Mouse (Mus musculus) midbrain, embryonic 16.5 days (tissue): ENCODE results near the gene Asb10. TPM values are rescaled to one million over a fixed set of nuclear protein-coding genes. Genes with fewer than 3 reads are reported as not detected.

Experiments used
- ATAC-seq: fragments of 200-750 bp; cut with Nextera tagmentation; 2 replicates; pipeline ENCODE4 v1.8.0; 2017; ENCODE audit warnings: moderate TSS enrichment
- H3K27ac ChIP-seq: fragments of 300-500 bp; sonication (generic); 2 replicates; pipeline ENCODE4 v1.5.1; 2014; ENCODE audit warnings: mild to moderate bottlenecking, low read length, mixed read lengths
- H3K27me3 ChIP-seq: fragments of 300-500 bp; sonication (generic); 2 replicates; pipeline ENCODE4 v1.6.1; 2014; ENCODE audit warnings: low read depth, low read length, mixed read lengths; ENCODE audit not compliant: control insufficient read depth, insufficient read depth
- H3K36me3 ChIP-seq: fragments of 300-500 bp; sonication (generic); 2 replicates; pipeline ENCODE4 v1.6.1; 2014; ENCODE audit warnings: mild to moderate bottlenecking, low read length, moderate library complexity, mixed read lengths; ENCODE audit not compliant: control insufficient read depth, insufficient read depth
- H3K4me1 ChIP-seq: fragments of 300-500 bp; sonication (generic); 2 replicates; pipeline ENCODE4 v1.6.1; 2014; ENCODE audit warnings: mild to moderate bottlenecking, low read length, mixed read lengths; ENCODE audit not compliant: control insufficient read depth, insufficient read depth
- H3K4me2 ChIP-seq: fragments of 300-500 bp; sonication (generic); 2 replicates; pipeline ENCODE4 v1.6.1; 2014; ENCODE audit warnings: mild to moderate bottlenecking, low read length, mixed read lengths
- H3K4me3 ChIP-seq: fragments of 300-500 bp; sonication (generic); 2 replicates; pipeline ENCODE4 v1.5.1; 2014; ENCODE audit warnings: low read depth, mild to moderate bottlenecking, low read length, moderate library complexity, mixed read lengths
- H3K9ac ChIP-seq: fragments of 300-500 bp; sonication (generic); 2 replicates; pipeline ENCODE4 v1.6.1; 2014; ENCODE audit warnings: low read depth, low read length, mixed read lengths
- H3K9me3 ChIP-seq: fragments of 300-500 bp; sonication (generic); replicated peaks from 2 replicates; pipeline ENCODE4 v1.6.1; 2014; ENCODE audit warnings: mild to moderate bottlenecking, low read length, mixed read lengths; ENCODE audit not compliant: control insufficient read depth, poor library complexity, severe bottlenecking
- WGBS: fragments of 180-500 bp; shearing (Covaris S2); extraction: QIAGEN DNeasy Blood & Tissue Kit; methylation state at CpG from one replicate; pipeline ENCODE4 v1.1.7; 2014; 5-methylcytosine and 5-hydroxymethylcytosine counted together
- polyA plus RNA-seq: library from polyadenylated mRNA; unstranded; fragments of >200 nt; fragmentation: Nextera tagmentation; extraction: Ambion mirVana; gene quantifications from 2 replicates; pipeline ENCODE4 v1.2.1, GENCODE M21; 2015

Gene Asb10
- polyA plus RNA-seq, 1 experiment from 2014 or later, result not detected

DNA sequence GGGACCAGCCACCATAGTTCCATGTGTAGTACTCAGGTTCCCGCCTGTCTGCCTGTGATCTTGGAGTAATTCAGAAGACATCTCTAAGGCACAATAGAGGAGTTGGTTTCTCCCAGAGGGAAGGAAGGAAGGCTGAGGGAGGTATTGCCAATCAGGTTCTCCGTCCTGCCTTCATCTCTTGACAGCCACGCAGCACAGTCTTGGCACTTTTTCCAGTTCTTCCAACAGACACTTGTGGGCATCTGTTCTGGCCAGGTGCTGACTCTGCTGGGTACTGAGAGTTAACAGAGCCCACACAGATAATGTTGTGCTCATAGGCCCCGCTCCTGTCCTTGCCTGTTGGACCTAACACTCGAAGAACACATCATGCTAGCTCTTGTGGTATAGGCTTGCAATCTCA is 54.0 kb downstream of the Asb10 start:
- Histone ChIP-seq H3K4me3 (no peak overlapping the region), H3K9ac (no peak overlapping the region), H3K36me3 (peaks cover 36% of the 10 kb centered on the region), H3K4me1 (peaks cover 5% of the 10 kb centered on the region; the same call in 1 of the 2 replicates), H3K4me2 (no peak overlapping the region), H3K27me3 (no peaks in the 10 kb centered on the region), H3K9me3 (no peaks in the 10 kb centered on the region), H3K27ac (no peak overlapping the region)
- 91% methylated on average over 5 of the region's 5 CpGs for WGBS
- ATAC-seq, result no peak

DNA sequence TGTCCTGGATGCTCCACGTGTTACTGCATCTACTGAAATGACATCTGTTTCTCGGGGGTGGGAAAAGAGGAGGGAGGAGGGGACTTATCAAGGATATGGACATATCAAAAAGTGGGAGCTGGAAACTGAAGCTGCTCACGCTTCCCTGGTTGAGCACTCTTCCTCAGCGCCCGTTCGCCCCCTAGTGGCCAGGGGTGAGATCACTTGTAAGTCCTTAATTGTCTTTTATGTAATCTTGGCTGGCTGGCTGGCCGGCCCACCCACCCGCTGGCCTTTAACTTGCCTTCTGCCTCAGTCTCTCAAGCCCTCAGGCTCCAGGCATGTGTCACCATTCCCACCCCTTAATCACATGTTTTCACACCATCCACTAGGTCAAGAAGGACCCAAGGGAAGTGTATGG is 54.7 kb downstream of the Asb10 start:
- H3K4me3 ChIP-seq, result no peak overlapping the region
- peaks cover 9% of the 10 kb centered on the region for H3K4me1 ChIP-seq
- H3K9ac ChIP-seq, result no peak overlapping the region
- H3K36me3 ChIP-seq, result peaks cover 32% of the 10 kb centered on the region
- H3K27ac ChIP-seq, result no peak overlapping the region
- H3K9me3 ChIP-seq, result no peaks in the 10 kb centered on the region
- no peak overlapping the region for H3K4me2 ChIP-seq
- H3K27me3 ChIP-seq, result no peaks in the 10 kb centered on the region
- WGBS, result 0% methylated on average over 8 of the region's 8 CpGs
- ATAC-seq, result 0 out of 2 replicates have a peak, but pooled peaks have one; percentile 9

DNA sequence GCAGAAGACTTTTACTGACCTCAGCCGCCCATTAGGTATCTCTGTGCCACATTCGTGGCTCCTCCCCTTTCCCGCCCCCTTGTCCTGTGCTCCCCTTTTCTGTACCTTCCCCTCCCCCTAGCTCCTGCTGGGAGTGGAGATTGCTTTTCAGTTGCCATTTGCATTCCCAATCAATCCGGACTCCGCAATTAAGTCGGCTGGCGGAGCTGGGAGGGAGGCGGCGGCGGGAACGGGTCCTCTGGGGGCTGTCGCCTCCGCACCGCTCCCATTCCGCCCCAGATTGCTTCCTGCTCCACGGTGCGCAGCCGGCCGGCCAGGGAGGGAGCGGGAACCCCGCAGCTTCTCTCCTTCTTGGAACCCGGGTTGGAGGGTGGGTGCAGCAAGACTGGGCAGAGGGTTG is 55.8 kb downstream of the Asb10 start:
- WGBS, result 12% methylated on average over 22 of the region's 22 CpGs
- peaks cover 13% of the 10 kb centered on the region for H3K4me1 ChIP-seq

DNA sequence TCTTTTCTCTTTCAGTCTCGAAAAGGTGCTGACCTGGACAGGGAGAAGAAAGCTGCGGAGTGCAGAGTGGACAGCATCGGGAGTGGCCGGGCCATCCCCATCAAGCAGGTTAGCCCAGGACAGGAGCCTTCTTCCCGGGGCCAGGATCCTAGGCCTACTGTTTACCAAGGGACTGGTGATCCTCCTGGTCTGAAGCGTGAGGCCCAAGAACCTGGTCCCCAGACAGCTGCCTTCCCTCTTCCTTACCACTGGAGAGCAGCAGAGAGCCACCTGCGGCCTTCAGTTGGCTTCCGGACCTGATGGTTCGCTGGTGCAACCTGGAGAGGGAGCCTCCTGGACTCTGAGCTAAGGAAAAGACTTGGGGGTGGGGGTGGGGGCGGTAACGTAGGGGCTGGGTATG is 57.5 kb downstream of the Asb10 start:
- Histone ChIP-seq H3K4me1 (peaks cover 13% of the 10 kb centered on the region), H3K27ac (no peak overlapping the region), H3K9ac (no peak overlapping the region), H3K4me3 (no peak overlapping the region), H3K36me3 (peaks cover 32% of the 10 kb centered on the region), H3K9me3 (no peaks in the 10 kb centered on the region), H3K4me2 (no peak overlapping the region), H3K27me3 (no peaks in the 10 kb centered on the region)
- ATAC-seq, result peak; percentile 18
- WGBS, result 17% methylated on average over 10 of the region's 11 CpGs

More for the DNA sequence above, 55.8 kb downstream of the Asb10 start:
- H3K4me2 ChIP-seq, result peak overlapping the region; percentile 33
- H3K4me3 ChIP-seq, result no peak overlapping the region; the same call in 1 of the 2 replicates
- H3K9me3 ChIP-seq, result no peaks in the 10 kb centered on the region
- peaks cover 28% of the 10 kb centered on the region for H3K36me3 ChIP-seq
- H3K27me3 ChIP-seq, result no peaks in the 10 kb centered on the region
- no peak for ATAC-seq
- no peak overlapping the region for H3K27ac ChIP-seq
- no peak overlapping the region for H3K9ac ChIP-seq

Other genes starting within 250 kb of the Asb10 start
- gene Kcnh2, start 189.4 kb downstream of the Asb10 start, polyA plus RNA-seq, result 11.4 and 11.7 TPM in 2 replicates
- 8.8 and 9.7 TPM in 2 replicates for gene Nos3, start 176.2 kb downstream of the Asb10 start, polyA plus RNA-seq
- 3.8 and 4.4 TPM in 2 replicates for gene Atg9b, start 148.8 kb downstream of the Asb10 start, polyA plus RNA-seq
- 49.2 and 54.9 TPM in 2 replicates for gene Abcb8, start 147.3 kb downstream of the Asb10 start, polyA plus RNA-seq
- 0.24 TPM in 1 of 2 replicates, not detected in the other for gene Asic3, start 127.6 kb downstream of the Asb10 start, polyA plus RNA-seq
- gene Cdk5, start 117.4 kb downstream of the Asb10 start, polyA plus RNA-seq, result 130 and 149 TPM in 2 replicates
- gene Slc4a2, start 117.1 kb downstream of the Asb10 start, polyA plus RNA-seq, result 22.2 and 23.7 TPM in 2 replicates
- gene Fastk, start 95.7 kb downstream of the Asb10 start, polyA plus RNA-seq, result 93.0 and 96.2 TPM in 2 replicates
- gene Tmub1, start 93.1 kb downstream of the Asb10 start, polyA plus RNA-seq, result 60.1 and 63.2 TPM in 2 replicates
- 55.6 and 56.9 TPM in 2 replicates for gene Agap3, start 88.8 kb downstream of the Asb10 start, polyA plus RNA-seq
- 0.20 and 0.21 TPM in 2 replicates for gene Gbx1, start 13.8 kb downstream of the Asb10 start, polyA plus RNA-seq
- gene 4931409K22Rik, start 15.8 kb upstream of the Asb10 start, polyA plus RNA-seq, result 0.08 TPM in 1 of 2 replicates, not detected in the other
- gene Abcf2, start 36.5 kb upstream of the Asb10 start, polyA plus RNA-seq, result 78.0 and 85.0 TPM in 2 replicates
- gene Chpf2, start 45.8 kb upstream of the Asb10 start, polyA plus RNA-seq, result 16.6 and 23.3 TPM in 2 replicates
- gene Smarcd3, start 83.4 kb upstream of the Asb10 start, polyA plus RNA-seq, result 173 and 192 TPM in 2 replicates
- gene Nub1, start 144.6 kb upstream of the Asb10 start, polyA plus RNA-seq, result 48.6 and 49.8 TPM in 2 replicates
- gene Wdr86, start 189.7 kb upstream of the Asb10 start, polyA plus RNA-seq, result 4.4 and 5.7 TPM in 2 replicates
- 1.4 and 2.1 TPM in 2 replicates for gene Crygn, start 217.0 kb upstream of the Asb10 start, polyA plus RNA-seq